Mouse (Mus musculus): ENCODE measurements around the gene Shmt2. TPM values are rescaled to one million over a fixed set of nuclear protein-coding genes. Genes with fewer than 3 reads are reported as not detected.

Shmt2 gene
- total RNA-seq (2014; rRNA removed), result 66.1 and 91.1 TPM in 2 replicates
- 49.7 and 49.9 TPM in 2 replicates for polyA plus RNA-seq (2015; fragmentation: Nextera tagmentation; extraction: Ambion mirVana)

DNA sequence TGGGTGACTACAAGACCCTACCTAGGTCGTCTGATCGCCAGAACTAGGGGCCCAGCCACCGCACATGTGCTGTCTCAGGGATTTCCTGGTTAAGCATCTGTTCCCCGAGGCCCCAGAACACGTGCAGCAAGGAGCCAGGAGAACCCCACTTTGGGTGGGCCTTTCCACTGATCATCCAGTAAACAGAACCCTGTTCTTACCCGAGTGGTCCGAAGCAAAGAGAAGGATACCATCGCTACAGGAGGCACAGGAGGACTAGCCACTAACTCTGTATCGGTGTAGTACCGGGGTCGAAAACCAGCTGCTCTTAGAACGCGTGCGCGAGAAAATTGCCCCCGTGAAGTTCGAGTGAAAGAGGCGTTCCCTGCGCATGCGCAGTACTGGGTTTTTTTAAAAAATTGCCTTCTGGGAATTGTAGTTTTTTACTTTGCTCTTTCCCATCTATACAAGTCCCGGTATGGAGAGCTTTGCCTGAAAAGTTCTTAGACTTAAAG is at the start of gene Shmt2:
Gene Shmt2, minus strand, starts transcription at position 357 of the 494 bp plus-strand sequence.
- H3K9me3 ChIP-seq (ENCODE audit: low read length), result no peaks in the 10 kb centered on the region
- peaks cover 20% of the 10 kb centered on the region for H3K4me1 ChIP-seq (ENCODE audit: insufficient read depth, low read length)
- peak; percentile 98 for DNase-seq (ENCODE audit: low spot score)
- H3K27ac ChIP-seq, result no peak within 1 kb of the TSS
- no peak for TF ChIP-seq CTCF (IDR thresholded peaks at IDR 0.05; ENCODE audit: low read depth)
- H3K4me3 ChIP-seq (ENCODE audit: low read length), result peak within 1 kb of the TSS; percentile 57
- 0 out of 2 replicates have a peak, but pooled peaks cover 4% of the 10 kb centered on the region for H3K27me3 ChIP-seq (ENCODE audit: insufficient read depth, low read length)
- peak; percentile 67 for ATAC-seq
- H3K36me3 ChIP-seq (ENCODE audit: insufficient read depth, low read length), result peaks cover 5% of the 10 kb centered on the region
- peak within 1 kb of the TSS; percentile 52 for H3K9ac ChIP-seq (replicated peaks; ENCODE audit: low read length)
- H3K4me2 ChIP-seq (ENCODE audit: low read depth, low read length), result peak within 1 kb of the TSS; percentile 85
- under 1% methylated on average over 21 of the region's 21 CpGs for WGBS

GRCm38 (mm10) chr10:127570937-127571641 is 48.8 kb upstream of the Shmt2 start:
- Histone ChIP-seq H3K9ac (replicated peaks; ENCODE audit: low read length) (no peak overlapping the region), H3K36me3 (ENCODE audit: insufficient read depth, low read length) (peaks cover 77% of the 10 kb centered on the region), H3K4me1 (ENCODE audit: insufficient read depth, low read length) (no peaks in the 10 kb centered on the region), H3K4me2 (ENCODE audit: low read depth, low read length) (no peak overlapping the region), H3K27me3 (ENCODE audit: insufficient read depth, low read length) (no peaks in the 10 kb centered on the region), H3K9me3 (ENCODE audit: low read length) (no peaks in the 10 kb centered on the region), H3K27ac (no peak overlapping the region), H3K4me3 (ENCODE audit: low read length) (no peak overlapping the region)
- no peak for TF ChIP-seq CTCF (IDR thresholded peaks at IDR 0.05; ENCODE audit: low read depth)
- ATAC-seq, result no peak
- no peak for DNase-seq (ENCODE audit: low spot score)
- WGBS, result 88% methylated on average over 17 of the region's 17 CpGs

DNA sequence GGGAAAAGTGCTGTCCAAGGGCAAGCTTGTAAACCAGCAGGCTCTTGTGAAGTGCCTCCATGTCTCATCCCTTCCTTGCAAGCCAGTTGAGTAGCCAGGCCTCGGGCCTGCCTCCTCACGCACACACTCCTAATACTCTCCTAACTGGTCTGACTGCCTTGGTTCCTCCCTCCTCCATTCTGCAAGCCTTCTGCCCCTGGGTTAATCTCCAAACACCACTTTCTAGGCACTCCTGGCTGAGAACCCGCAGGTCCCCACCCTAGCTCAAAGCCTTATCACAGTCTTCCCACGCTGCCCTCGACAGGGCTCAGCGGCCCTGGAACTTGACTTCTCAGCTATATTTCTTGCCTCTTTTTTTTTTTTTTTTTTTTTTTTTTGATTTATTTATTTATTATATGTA is 48.1 kb upstream of the Shmt2 start:
- DNase-seq (ENCODE audit: low spot score) (no peak), ATAC-seq (no peak)
- Histone ChIP-seq H3K4me3 (ENCODE audit: low read length) (no peak overlapping the region), H3K9ac (replicated peaks; ENCODE audit: low read length) (no peak overlapping the region), H3K27me3 (ENCODE audit: insufficient read depth, low read length) (no peaks in the 10 kb centered on the region), H3K27ac (no peak overlapping the region), H3K4me2 (ENCODE audit: low read depth, low read length) (no peak overlapping the region), H3K36me3 (ENCODE audit: insufficient read depth, low read length) (peaks cover 74% of the 10 kb centered on the region), H3K9me3 (ENCODE audit: low read length) (no peaks in the 10 kb centered on the region), H3K4me1 (ENCODE audit: insufficient read depth, low read length) (no peaks in the 10 kb centered on the region)
- no peak for TF ChIP-seq CTCF (IDR thresholded peaks at IDR 0.05; ENCODE audit: low read depth)
- WGBS, result 82% methylated on average over 6 of the region's 6 CpGs

GRCm38 (mm10) chr10:127569450-127569849 is 47.2 kb upstream of the Shmt2 start:
- Histone ChIP-seq H3K4me1 (ENCODE audit: insufficient read depth, low read length) (no peaks in the 10 kb centered on the region), H3K36me3 (ENCODE audit: insufficient read depth, low read length) (peaks cover 68% of the 10 kb centered on the region), H3K9me3 (ENCODE audit: low read length) (no peaks in the 10 kb centered on the region), H3K27me3 (ENCODE audit: insufficient read depth, low read length) (no peaks in the 10 kb centered on the region), H3K9ac (replicated peaks; ENCODE audit: low read length) (no peak overlapping the region), H3K27ac (no peak overlapping the region), H3K4me2 (ENCODE audit: low read depth, low read length) (no peak overlapping the region), H3K4me3 (ENCODE audit: low read length) (no peak overlapping the region)
- ATAC-seq, result peak; percentile 64
- 28% methylated on average over 3 of the region's 3 CpGs for WGBS
- TF ChIP-seq CTCF (IDR thresholded peaks at IDR 0.05; ENCODE audit: low read depth), result peak; percentile 87
- DNase-seq (ENCODE audit: low spot score), result peak; percentile 90

DNA sequence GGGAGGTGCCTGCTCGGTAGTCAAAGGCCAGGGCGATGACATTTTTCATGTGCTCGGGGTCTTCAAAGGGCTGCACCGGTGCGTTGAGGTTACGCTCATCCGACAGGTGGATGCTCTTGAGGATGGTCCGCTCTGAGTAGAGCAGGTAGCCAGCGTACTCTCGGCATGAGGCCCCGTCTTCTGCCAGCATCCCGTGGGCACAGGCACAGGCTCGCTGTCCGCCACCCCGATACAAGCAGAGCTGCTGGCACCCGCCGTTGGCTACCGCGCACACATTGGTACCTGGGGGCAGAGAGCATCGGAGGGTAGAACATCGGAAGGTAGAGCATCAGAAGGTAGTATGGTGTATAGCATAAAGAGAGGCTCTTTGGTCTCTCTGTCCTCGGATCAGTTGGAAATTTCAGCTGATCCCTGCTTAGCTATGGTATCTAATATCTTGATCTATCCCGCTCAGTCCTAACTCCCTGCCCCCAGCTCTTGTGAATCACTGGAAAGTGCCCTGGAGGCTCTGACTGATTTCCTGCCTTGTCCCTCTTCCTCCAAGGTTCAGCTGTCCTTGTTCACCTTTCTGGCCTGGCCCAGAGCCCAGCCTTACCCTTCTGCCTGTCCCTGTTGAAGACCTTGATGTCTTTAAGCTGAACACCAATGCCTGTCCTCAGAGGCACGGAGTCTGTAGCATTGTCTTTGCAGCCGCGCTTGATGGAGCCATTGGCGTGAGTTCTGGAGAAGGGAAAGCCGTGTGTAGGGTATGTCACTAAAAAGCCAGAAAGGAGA is 44.5 kb upstream of the Shmt2 start:
- Histone ChIP-seq H3K27ac (no peak overlapping the region), H3K27me3 (ENCODE audit: insufficient read depth, low read length) (no peaks in the 10 kb centered on the region), H3K4me1 (ENCODE audit: insufficient read depth, low read length) (no peaks in the 10 kb centered on the region), H3K36me3 (ENCODE audit: insufficient read depth, low read length) (peaks cover 69% of the 10 kb centered on the region), H3K4me2 (ENCODE audit: low read depth, low read length) (no peak overlapping the region), H3K9me3 (ENCODE audit: low read length) (no peaks in the 10 kb centered on the region), H3K9ac (replicated peaks; ENCODE audit: low read length) (no peak overlapping the region), H3K4me3 (ENCODE audit: low read length) (no peak overlapping the region)
- ATAC-seq (no peak), DNase-seq (ENCODE audit: low spot score) (no peak)
- TF ChIP-seq CTCF (IDR thresholded peaks at IDR 0.05; ENCODE audit: low read depth), result no peak
- WGBS, result 91% methylated on average over 28 of the region's 28 CpGs

DNA sequence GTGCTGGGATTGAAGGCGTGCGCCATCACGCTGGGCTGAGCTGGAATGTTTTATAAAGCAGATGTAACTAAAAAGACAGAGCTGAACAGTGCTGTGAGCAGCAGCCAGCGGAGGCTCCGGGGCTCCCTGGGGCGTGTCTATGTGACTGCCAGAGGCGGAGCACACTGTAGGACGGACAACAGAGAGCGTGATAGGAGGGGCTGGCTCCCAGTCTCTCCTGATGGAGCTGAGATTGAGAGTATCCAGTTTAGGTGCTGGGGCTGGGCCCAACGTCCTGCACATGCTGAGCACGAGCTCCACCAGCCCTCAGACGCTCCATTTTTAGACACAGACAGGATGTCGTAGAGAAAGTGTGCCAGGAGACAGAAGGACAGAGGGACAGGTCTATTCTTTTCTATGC is 42.1 kb upstream of the Shmt2 start:
- WGBS, result 45% methylated on average over 13 of the region's 13 CpGs
- TF ChIP-seq CTCF (IDR thresholded peaks at IDR 0.05; ENCODE audit: low read depth), result no peak

More for the DNA sequence above, 42.1 kb upstream of the Shmt2 start:
- H3K27me3 ChIP-seq (ENCODE audit: insufficient read depth, low read length), result no peaks in the 10 kb centered on the region
- no peak overlapping the region for H3K4me2 ChIP-seq (ENCODE audit: low read depth, low read length)
- H3K9me3 ChIP-seq (ENCODE audit: low read length), result no peaks in the 10 kb centered on the region
- no peak overlapping the region for H3K4me3 ChIP-seq (ENCODE audit: low read length)
- H3K9ac ChIP-seq (replicated peaks; ENCODE audit: low read length), result no peak overlapping the region
- ATAC-seq (0 out of 2 replicates have a peak, but pooled peaks have one; percentile 18), DNase-seq (ENCODE audit: low spot score) (no peak)
- H3K36me3 ChIP-seq (ENCODE audit: insufficient read depth, low read length), result peaks cover 77% of the 10 kb centered on the region
- H3K27ac ChIP-seq, result no peak overlapping the region
- H3K4me1 ChIP-seq (ENCODE audit: insufficient read depth, low read length), result no peaks in the 10 kb centered on the region
